14 mouse cellular contexts compared by ENCODE assay signal in genomic region chr9:14773813-14774212, GRCm38 (mm10). TPM values are rescaled to one million over a fixed set of nuclear protein-coding genes. Genes with fewer than 3 reads are reported as not detected.
A peak's percentile ranks its signal among the peaks of the same experiment; 100 is the strongest.
DNase-seq lines count a peak whose midpoint lies in the region; ATAC-seq and TF ChIP-seq lines count a peak whose summit lies in the region.
"Had no signal": no experiment of that assay in that cellular context is flagged by ENCODE, and none has a peak within 500 bp of the region (broad histone marks: within the 10 kb centered on the region; RNA-seq: fewer than 3 reads in every experiment).

No protein-coding gene starts in this region.

- H3K36me3 ChIP-seq in heart, postnatal 0 days (replicated peaks; ENCODE audit: control insufficient read depth, insufficient read depth, low read length), result no peaks in the 10 kb centered on the region
- H3K36me3 ChIP-seq in midbrain, postnatal 0 days (ENCODE audit: insufficient read depth, low read length), result no peaks in the 10 kb centered on the region
- H3K36me3 ChIP-seq in midbrain, embryonic 16.5 days (ENCODE audit: control insufficient read depth, insufficient read depth, low read length), result no peaks in the 10 kb centered on the region
- H3K36me3 ChIP-seq: heart, embryonic 15.5 days; limb, embryonic 13.5 days had no signal

- ATAC-seq in heart, postnatal 0 days (ENCODE audit: insufficient read depth, low read depth), result no peak
- ATAC-seq in midbrain, postnatal 0 days (ENCODE audit: low FRiP score), result no peak
- ATAC-seq in midbrain, embryonic 16.5 days, result no peak
- ATAC-seq: intestine, embryonic 16.5 days had no signal

- H3K27ac ChIP-seq in heart, postnatal 0 days (ENCODE audit: low read depth), result no peak overlapping the region
- H3K27ac ChIP-seq in midbrain, postnatal 0 days (ENCODE audit: low read depth, low read length), result no peak overlapping the region
- H3K27ac ChIP-seq in midbrain, embryonic 16.5 days (ENCODE audit: low read length), result no peak overlapping the region
- no peak overlapping the region for H3K27ac ChIP-seq in bone marrow, adult 2 months (ENCODE audit: control insufficient read depth, insufficient read depth, low read depth, low read length, poor library complexity)
- H3K27ac ChIP-seq: heart, embryonic 15.5 days; limb, embryonic 13.5 days had no signal

- 32% methylated on average over 2 of the region's 2 CpGs for WGBS in heart, postnatal 0 days
- WGBS in midbrain, postnatal 0 days, result 53% methylated on average over 2 of the region's 2 CpGs
- WGBS in midbrain, embryonic 16.5 days, result 44% methylated on average over 2 of the region's 2 CpGs
- 30% methylated on average over 2 of the region's 2 CpGs for WGBS in bone marrow, adult 2 months

- H3K4me3 ChIP-seq in heart, postnatal 0 days (ENCODE audit: low read depth, low read length), result no peak overlapping the region
- no peak overlapping the region for H3K4me3 ChIP-seq in midbrain, postnatal 0 days (ENCODE audit: low read depth, low read length)
- no peak overlapping the region for H3K4me3 ChIP-seq in midbrain, embryonic 16.5 days (ENCODE audit: low read depth, low read length)
- no peak overlapping the region for H3K4me3 ChIP-seq in bone marrow, adult 2 months (replicated peaks; ENCODE audit: control insufficient read depth, low read depth, low read length)
- H3K4me3 ChIP-seq: heart, embryonic 15.5 days; limb, embryonic 13.5 days had no signal

- no peak overlapping the region for H3K9ac ChIP-seq in heart, postnatal 0 days (replicated peaks; ENCODE audit: low read depth, low read length)
- no peak overlapping the region for H3K9ac ChIP-seq in midbrain, postnatal 0 days (replicated peaks; ENCODE audit: low read length, poor library complexity, severe bottlenecking)
- no peak overlapping the region for H3K9ac ChIP-seq in midbrain, embryonic 16.5 days (ENCODE audit: low read depth, low read length)
- H3K9ac ChIP-seq: heart, embryonic 15.5 days; limb, embryonic 13.5 days had no signal

- no peak overlapping the region for H3K4me2 ChIP-seq in heart, postnatal 0 days (ENCODE audit: low read depth, low read length)
- H3K4me2 ChIP-seq in midbrain, postnatal 0 days (ENCODE audit: low read depth, low read length, poor library complexity, severe bottlenecking), result no peak overlapping the region
- H3K4me2 ChIP-seq in midbrain, embryonic 16.5 days (ENCODE audit: low read length), result no peak overlapping the region
- H3K4me2 ChIP-seq: heart, embryonic 15.5 days; limb, embryonic 13.5 days had no signal

- intact Hi-C loops in heart, postnatal 36 days (cut with DNase I), result loop anchor here (2.0 kb wide), 1 partner anchor 241 kb away; no protein-coding TSS in a partner anchor

- no peaks in the 10 kb centered on the region for H3K9me3 ChIP-seq in heart, postnatal 0 days (replicated peaks; ENCODE audit: control insufficient read depth, low read length)
- H3K9me3 ChIP-seq in midbrain, postnatal 0 days (ENCODE audit: low read length), result no peaks in the 10 kb centered on the region
- no peaks in the 10 kb centered on the region for H3K9me3 ChIP-seq in midbrain, embryonic 16.5 days (replicated peaks; ENCODE audit: control insufficient read depth, low read length, poor library complexity, severe bottlenecking)
- H3K9me3 ChIP-seq: heart, embryonic 15.5 days; limb, embryonic 13.5 days had no signal

- TF ChIP-seq EP300 in heart, postnatal 0 days (IDR thresholded peaks at IDR 0.05; ENCODE audit: low read depth), result no peak

- TF ChIP-seq POLR2A in bone marrow, adult 2 months (IDR thresholded peaks at IDR 0.05; ENCODE audit: borderline replicate concordance, control insufficient read depth, low read depth, low read length), result no peak

- peak; percentile 34 for TF ChIP-seq CTCF in heart, postnatal 0 days (IDR thresholded peaks at IDR 0.05; ENCODE audit: low read depth)
- TF ChIP-seq CTCF in midbrain, postnatal 0 days (IDR thresholded peaks at IDR 0.05), result peak; percentile 66
- TF ChIP-seq CTCF in bone marrow, adult 2 months (IDR thresholded peaks at IDR 0.05; ENCODE audit: control insufficient read depth, insufficient read depth, low read length), result 0 out of 2 replicates have a peak, but pooled peaks have one; percentile 16

- DNase-seq in heart, postnatal 0 days (ENCODE audit: low spot score), result peak; percentile 11
- no peak for DNase-seq in heart, adult 9 months (ENCODE audit: low spot score in 2 of 2)
- peak; percentile 15 for DNase-seq in midbrain, postnatal 0 days (ENCODE audit: low spot score)
- DNase-seq in gastrocnemius, postnatal 25 days, result no peak
- DNase-seq in heart, postnatal 36 days, result no peak
- DNase-seq: adrenal gland, postnatal 25 days; cerebellum, adult 18-20 months; layer of hippocampus, adult 9-11 months; thymus, postnatal 36 days had no signal

- H3K27me3 ChIP-seq in heart, postnatal 0 days (ENCODE audit: control insufficient read depth, insufficient read depth, low read length), result peaks cover 14% of the 10 kb centered on the region; the same call in 1 of the 2 replicates
- H3K27me3 ChIP-seq in midbrain, postnatal 0 days (ENCODE audit: insufficient read depth, low read length), result no peaks in the 10 kb centered on the region
- no peaks in the 10 kb centered on the region for H3K27me3 ChIP-seq in midbrain, embryonic 16.5 days (ENCODE audit: control insufficient read depth, insufficient read depth, low read depth, low read length)

- H3K4me1 ChIP-seq in heart, postnatal 0 days (ENCODE audit: control insufficient read depth, insufficient read depth), result no peaks in the 10 kb centered on the region
- 0 out of 2 replicates have a peak, but pooled peaks cover 6% of the 10 kb centered on the region for H3K4me1 ChIP-seq in midbrain, postnatal 0 days (ENCODE audit: insufficient read depth, low read length)
- no peaks in the 10 kb centered on the region for H3K4me1 ChIP-seq in midbrain, embryonic 16.5 days (ENCODE audit: control insufficient read depth, insufficient read depth, low read length)
- no peaks in the 10 kb centered on the region for H3K4me1 ChIP-seq in bone marrow, adult 2 months (ENCODE audit: control insufficient read depth, insufficient read depth, low read length)

RNA-seq across cellular contexts. Expression of gene 1700012B09Rik, which starts 3.0 kb away (rescaled TPM):
- not detected in 2 replicates for total RNA-seq in heart, postnatal 0 days (2014; rRNA removed; ENCODE audit: low replicate concordance)
- polyA plus RNA-seq in heart, postnatal 0 days (2015; fragmentation: Nextera tagmentation; extraction: Ambion mirVana), result not detected in 2 replicates
- total RNA-seq in midbrain, postnatal 0 days (2014; rRNA removed), result 6.2 TPM in 1 of 2 replicates, not detected in the other
- polyA plus RNA-seq in midbrain, postnatal 0 days (2015; fragmentation: Nextera tagmentation; extraction: Ambion mirVana), result 3.9 and 4.4 TPM in 2 replicates
- polyA plus RNA-seq in midbrain, embryonic 16.5 days (2015; fragmentation: Nextera tagmentation; extraction: Ambion mirVana), result 3.6 and 4.5 TPM in 2 replicates
- not detected in 2 replicates for polyA plus RNA-seq in bone marrow, adult 2 months (2011; ENCODE audit: insufficient read depth, insufficient read length, low replicate concordance, missing spikeins)
- not detected for total RNA-seq in gastrocnemius, postnatal 25 days (2021)
- total RNA-seq in heart, postnatal 36 days (2021), result not detected
- total RNA-seq: adrenal gland, postnatal 25 days had no signal
- polyA plus RNA-seq: intestine, embryonic 16.5 days had no signal

RNA-seq across cellular contexts. Expression of gene Mre11a, which starts 10.6 kb away (rescaled TPM):
- 8.2 and 9.9 TPM in 2 replicates for total RNA-seq in heart, postnatal 0 days (2014; rRNA removed; ENCODE audit: low replicate concordance)
- 6.0 and 6.4 TPM in 2 replicates for polyA plus RNA-seq in heart, postnatal 0 days (2015; fragmentation: Nextera tagmentation; extraction: Ambion mirVana)
- 6.7 and 19.3 TPM in 2 replicates for total RNA-seq in midbrain, postnatal 0 days (2014; rRNA removed)
- 5.9 and 7.2 TPM in 2 replicates for polyA plus RNA-seq in midbrain, postnatal 0 days (2015; fragmentation: Nextera tagmentation; extraction: Ambion mirVana)
- 10.5 and 13.1 TPM in 2 replicates for polyA plus RNA-seq in midbrain, embryonic 16.5 days (2015; fragmentation: Nextera tagmentation; extraction: Ambion mirVana)
- 13.8 and 16.7 TPM in 2 replicates for polyA plus RNA-seq in bone marrow, adult 2 months (2011; ENCODE audit: insufficient read depth, insufficient read length, low replicate concordance, missing spikeins)
- 1 to 10 TPM; 7.4 to 8.8 TPM for total RNA-seq in gastrocnemius, postnatal 25 days (2021)
- total RNA-seq in heart, postnatal 36 days (2021), result 10 to 100 TPM in 1 of 2 experiments, 1 to 10 TPM in 1; 8.4 to 14.2 TPM

RNA-seq across cellular contexts. Expression of gene Ankrd49, which starts 10.8 kb away (rescaled TPM):
- total RNA-seq in heart, postnatal 0 days (2014; rRNA removed; ENCODE audit: low replicate concordance), result 7.8 and 25.8 TPM in 2 replicates
- 15.5 and 18.0 TPM in 2 replicates for polyA plus RNA-seq in heart, postnatal 0 days (2015; fragmentation: Nextera tagmentation; extraction: Ambion mirVana)
- 12.1 and 18.5 TPM in 2 replicates for total RNA-seq in midbrain, postnatal 0 days (2014; rRNA removed)
- 21.6 and 22.1 TPM in 2 replicates for polyA plus RNA-seq in midbrain, postnatal 0 days (2015; fragmentation: Nextera tagmentation; extraction: Ambion mirVana)
- 27.9 and 30.9 TPM in 2 replicates for polyA plus RNA-seq in midbrain, embryonic 16.5 days (2015; fragmentation: Nextera tagmentation; extraction: Ambion mirVana)
- polyA plus RNA-seq in bone marrow, adult 2 months (2011; ENCODE audit: insufficient read depth, insufficient read length, low replicate concordance, missing spikeins), result 9.0 and 13.5 TPM in 2 replicates
- 1 to 10 TPM; 6.0 to 8.5 TPM for total RNA-seq in gastrocnemius, postnatal 25 days (2021)
- 1 to 10 TPM; 7.0 to 8.4 TPM for total RNA-seq in heart, postnatal 36 days (2021)

RNA-seq across cellular contexts. Expression of gene Fut4, which starts 21.6 kb away (rescaled TPM):
- total RNA-seq in heart, postnatal 0 days (2014; rRNA removed; ENCODE audit: low replicate concordance), result 1.6 TPM in 1 of 2 replicates, not detected in the other
- polyA plus RNA-seq in heart, postnatal 0 days (2015; fragmentation: Nextera tagmentation; extraction: Ambion mirVana), result 0.27 and 0.40 TPM in 2 replicates
- total RNA-seq in midbrain, postnatal 0 days (2014; rRNA removed), result 3.0 and 3.6 TPM in 2 replicates
- polyA plus RNA-seq in midbrain, postnatal 0 days (2015; fragmentation: Nextera tagmentation; extraction: Ambion mirVana), result 0.68 and 0.74 TPM in 2 replicates
- 1.7 and 2.0 TPM in 2 replicates for polyA plus RNA-seq in midbrain, embryonic 16.5 days (2015; fragmentation: Nextera tagmentation; extraction: Ambion mirVana)
- 1.0 and 2.2 TPM in 2 replicates for polyA plus RNA-seq in bone marrow, adult 2 months (2011; ENCODE audit: insufficient read depth, insufficient read length, low replicate concordance, missing spikeins)
- under 1 TPM; 0.15 to 0.35 TPM for total RNA-seq in gastrocnemius, postnatal 25 days (2021)
- under 1 TPM; 0.50 to 0.60 TPM for total RNA-seq in heart, postnatal 36 days (2021)

RNA-seq across cellular contexts. Expression of gene Piwil4, which starts 33.3 kb away (rescaled TPM):
- not detected in 2 replicates for total RNA-seq in heart, postnatal 0 days (2014; rRNA removed; ENCODE audit: low replicate concordance)
- 0.07 and 0.12 TPM in 2 replicates for polyA plus RNA-seq in heart, postnatal 0 days (2015; fragmentation: Nextera tagmentation; extraction: Ambion mirVana)
- 0.94 and 1.3 TPM in 2 replicates for total RNA-seq in midbrain, postnatal 0 days (2014; rRNA removed)
- 0.49 and 0.55 TPM in 2 replicates for polyA plus RNA-seq in midbrain, postnatal 0 days (2015; fragmentation: Nextera tagmentation; extraction: Ambion mirVana)
- polyA plus RNA-seq in midbrain, embryonic 16.5 days (2015; fragmentation: Nextera tagmentation; extraction: Ambion mirVana), result 0.30 and 0.34 TPM in 2 replicates
- polyA plus RNA-seq in bone marrow, adult 2 months (2011; ENCODE audit: insufficient read depth, insufficient read length, low replicate concordance, missing spikeins), result 3.5 and 8.3 TPM in 2 replicates
- total RNA-seq in gastrocnemius, postnatal 25 days (2021), result not detected
- not detected for total RNA-seq in heart, postnatal 36 days (2021)
- polyA plus RNA-seq: limb, embryonic 13.5 days had no signal

Comparison
In these comparisons a context has a peak if more than half of its experiments do, and no peak if none do; other contexts are left out.
1. DNase-seq: peak in heart, postnatal 0 days (single experiment) and midbrain, postnatal 0 days (single experiment); none in heart, adult 9 months (0 of 2), gastrocnemius, postnatal 25 days (single experiment) and heart, postnatal 36 days (0 of 2).
2. CTCF ChIP-seq: peak in every context shown above with its lines; median percentile 66 in midbrain, postnatal 0 days; 34 in heart, postnatal 0 days; 16 in bone marrow, adult 2 months.